11 mouse cellular contexts compared by ENCODE assay signal in genomic region chr17:84363444-84363843, GRCm38 (mm10).
DNase-seq lines count a peak whose midpoint lies in the region; ATAC-seq and TF ChIP-seq lines count a peak whose summit lies in the region.
"Had no signal": no experiment of that assay in that cellular context is flagged by ENCODE, and none has a peak within 500 bp of the region (broad histone marks: within the 10 kb centered on the region; RNA-seq: fewer than 3 reads in every experiment).

No protein-coding gene starts in this region.

- no peak overlapping the region for H3K9ac ChIP-seq in heart, adult 2 months (ENCODE audit: low read depth, low read length)
- H3K9ac ChIP-seq in midbrain, embryonic 12.5 days (replicated peaks), result no peak overlapping the region
- H3K9ac ChIP-seq in midbrain, postnatal 0 days (replicated peaks; ENCODE audit: low read length, poor library complexity, severe bottlenecking), result no peak overlapping the region
- H3K9ac ChIP-seq in hindbrain, embryonic 15.5 days, result no peak overlapping the region
- H3K9ac ChIP-seq in stomach, embryonic 15.5 days, result no peak overlapping the region

- H3K36me3 ChIP-seq in heart, adult 2 months (ENCODE audit: control insufficient read depth, insufficient read depth, low read length), result peaks cover 8% of the 10 kb centered on the region
- peaks cover 8% of the 10 kb centered on the region; the same call in 1 of the 2 replicates for H3K36me3 ChIP-seq in midbrain, embryonic 12.5 days
- H3K36me3 ChIP-seq in midbrain, postnatal 0 days (ENCODE audit: insufficient read depth, low read length), result 0 out of 2 replicates have a peak, but pooled peaks cover 2% of the 10 kb centered on the region
- no peaks in the 10 kb centered on the region; the same call in 1 of the 2 replicates for H3K36me3 ChIP-seq in hindbrain, embryonic 15.5 days
- no peaks in the 10 kb centered on the region for H3K36me3 ChIP-seq in stomach, embryonic 15.5 days

- no peak overlapping the region for H3K4me2 ChIP-seq in midbrain, embryonic 12.5 days (replicated peaks)
- H3K4me2 ChIP-seq in midbrain, postnatal 0 days (ENCODE audit: low read depth, low read length, poor library complexity, severe bottlenecking), result no peak overlapping the region
- no peak overlapping the region for H3K4me2 ChIP-seq in hindbrain, embryonic 15.5 days
- no peak overlapping the region for H3K4me2 ChIP-seq in stomach, embryonic 15.5 days

- H3K4me3 ChIP-seq in heart, adult 2 months, result no peak overlapping the region
- H3K4me3 ChIP-seq in midbrain, embryonic 12.5 days, result no peak overlapping the region
- no peak overlapping the region for H3K4me3 ChIP-seq in midbrain, postnatal 0 days (ENCODE audit: low read depth, low read length)
- no peak overlapping the region for H3K4me3 ChIP-seq in hindbrain, embryonic 15.5 days
- no peak overlapping the region for H3K4me3 ChIP-seq in stomach, embryonic 15.5 days (replicated peaks)

- no peak for TF ChIP-seq CTCF in heart, adult 2 months (IDR thresholded peaks at IDR 0.05)
- TF ChIP-seq CTCF in midbrain, postnatal 0 days (IDR thresholded peaks at IDR 0.05), result no peak

- peak overlapping the region; percentile 18; the same call in 1 of the 2 replicates for H3K27ac ChIP-seq in heart, adult 2 months
- H3K27ac ChIP-seq in midbrain, embryonic 12.5 days (replicated peaks), result peak overlapping the region; percentile 31; the same call in 1 of the 2 replicates
- no peak overlapping the region for H3K27ac ChIP-seq in midbrain, postnatal 0 days (ENCODE audit: low read depth, low read length)
- peak overlapping the region; percentile 45; the same call in 1 of the 2 replicates for H3K27ac ChIP-seq in hindbrain, embryonic 15.5 days (replicated peaks)
- 0 out of 2 replicates have a peak overlapping the region, but pooled peaks have one; percentile 21 for H3K27ac ChIP-seq in stomach, embryonic 15.5 days

- H3K27me3 ChIP-seq in heart, adult 2 months (ENCODE audit: control insufficient read depth, insufficient read depth, low read length), result no peaks in the 10 kb centered on the region
- H3K27me3 ChIP-seq in midbrain, embryonic 12.5 days, result no peaks in the 10 kb centered on the region
- H3K27me3 ChIP-seq in midbrain, postnatal 0 days (ENCODE audit: insufficient read depth, low read length), result no peaks in the 10 kb centered on the region
- no peaks in the 10 kb centered on the region for H3K27me3 ChIP-seq in hindbrain, embryonic 15.5 days
- no peaks in the 10 kb centered on the region for H3K27me3 ChIP-seq in stomach, embryonic 15.5 days (replicated peaks)

- DNase-seq in heart, adult 2 months, result no peak
- no peak for DNase-seq in heart, postnatal 36 days
- no peak for DNase-seq in midbrain, postnatal 0 days (ENCODE audit: low spot score)
- no peak for DNase-seq in thymus, postnatal 10 days (ENCODE audit: low spot score in 2 of 2)
- no peak for DNase-seq in adrenal gland, postnatal 4 days (ENCODE audit: low spot score in 2 of 2)
- DNase-seq: adrenal gland, postnatal 25 days; gastrocnemius, postnatal 36 days; spleen, adult 18-20 months had no signal

- intact Hi-C loops in heart, adult 2 months (cut with DNase I), result loop anchor here (5.0 kb wide), 1 partner anchor 91 kb away; no protein-coding TSS in a partner anchor
- intact Hi-C loops in heart, postnatal 36 days (cut with DNase I), result no loop called here

- no peak for TF ChIP-seq POLR2A in heart, adult 2 months (IDR thresholded peaks at IDR 0.05; ENCODE audit: insufficient read depth, low read depth, low read length)

- 13% methylated on average over 2 of the region's 2 CpGs for WGBS in heart, adult 2 months
- 29% methylated on average over 2 of the region's 2 CpGs for WGBS in midbrain, embryonic 12.5 days
- WGBS in midbrain, postnatal 0 days, result 43% methylated on average over 2 of the region's 2 CpGs
- WGBS in hindbrain, embryonic 15.5 days, result 30% methylated on average over 2 of the region's 2 CpGs
- 35% methylated on average over 2 of the region's 2 CpGs for WGBS in stomach, embryonic 15.5 days

- no peak for ATAC-seq in midbrain, embryonic 12.5 days (ENCODE audit: low FRiP score, low read depth)
- no peak for ATAC-seq in midbrain, postnatal 0 days (ENCODE audit: low FRiP score)
- ATAC-seq in hindbrain, embryonic 15.5 days (ENCODE audit: low FRiP score, low read depth), result no peak
- ATAC-seq in stomach, embryonic 15.5 days (ENCODE audit: insufficient read depth, low FRiP score, low read depth), result no peak

- peak; percentile 75; the same call in 1 of the 2 replicates for TF ChIP-seq EP300 in heart, adult 2 months (IDR thresholded peaks at IDR 0.05; ENCODE audit: insufficient read depth, low read depth, low read length)

- H3K9me3 ChIP-seq in midbrain, embryonic 12.5 days, result no peaks in the 10 kb centered on the region
- H3K9me3 ChIP-seq in midbrain, postnatal 0 days (ENCODE audit: low read length), result no peaks in the 10 kb centered on the region
- H3K9me3 ChIP-seq in hindbrain, embryonic 15.5 days, result no peaks in the 10 kb centered on the region
- H3K9me3 ChIP-seq in stomach, embryonic 15.5 days, result no peaks in the 10 kb centered on the region

- peaks cover 14% of the 10 kb centered on the region for H3K4me1 ChIP-seq in heart, adult 2 months (ENCODE audit: control insufficient read depth, insufficient read depth, low read length)
- peaks cover 42% of the 10 kb centered on the region for H3K4me1 ChIP-seq in midbrain, embryonic 12.5 days
- peaks cover 7% of the 10 kb centered on the region; the same call in 1 of the 2 replicates for H3K4me1 ChIP-seq in midbrain, postnatal 0 days (ENCODE audit: insufficient read depth, low read length)
- peaks cover 35% of the 10 kb centered on the region for H3K4me1 ChIP-seq in hindbrain, embryonic 15.5 days (replicated peaks)
- H3K4me1 ChIP-seq in stomach, embryonic 15.5 days, result peaks cover 23% of the 10 kb centered on the region

- no peaks in the 10 kb centered on the region for H3K79me2 ChIP-seq in heart, adult 2 months (replicated peaks; ENCODE audit: control insufficient read depth, insufficient read depth, low read length)
